Mouse (Mus musculus): ENCODE data around the gene Litaf.
A peak's percentile ranks its signal among the peaks of the same experiment; 100 is the strongest.
"Not testable (repeated sequence)": the region's sequence is repeated elsewhere in the genome, so short reads cannot be mapped to it uniquely, and the experiment has no call there.

Gene Litaf

GRCm38 (mm10) chr16:10993032-10993744 is 72.8 kb downstream of the Litaf start:
- ATAC-seq (ENCODE audit: insufficient number of reproducible peaks, low FRiP score, low TSS enrichment), result peak; percentile 62; the same call in 1 of the 2 replicates

- ATAC-seq (ENCODE audit: insufficient number of reproducible peaks, low FRiP score, low TSS enrichment), result 0 out of 2 replicates have a peak, but pooled peaks have one; percentile 31
Observed at GRCm38 (mm10) chr16:10992090-10993031, 73.6 kb downstream of the Litaf start.

GRCm38 (mm10) chr16:10991737-10992089 is 74.2 kb downstream of the Litaf start:
- 0 out of 2 replicates have a peak, but pooled peaks have one; percentile 5 for ATAC-seq (ENCODE audit: insufficient number of reproducible peaks, low FRiP score, low TSS enrichment)

- ATAC-seq (ENCODE audit: insufficient number of reproducible peaks, low FRiP score, low TSS enrichment), result no peak
Observed at GRCm38 (mm10) chr16:10990763-10991162, 75.2 kb downstream of the Litaf start.

- no peak for ATAC-seq (ENCODE audit: insufficient number of reproducible peaks, low FRiP score, low TSS enrichment)
Observed at GRCm38 (mm10) chr16:10989896-10990295, 76.1 kb downstream of the Litaf start.

GRCm38 (mm10) chr16:10989361-10989760 is 76.6 kb downstream of the Litaf start:
- no peak for ATAC-seq (ENCODE audit: insufficient number of reproducible peaks, low FRiP score, low TSS enrichment)

GRCm38 (mm10) chr16:10988261-10988660 is 77.7 kb downstream of the Litaf start:
- no peak for ATAC-seq (ENCODE audit: insufficient number of reproducible peaks, low FRiP score, low TSS enrichment)

- ATAC-seq (ENCODE audit: insufficient number of reproducible peaks, low FRiP score, low TSS enrichment), result no peak
Observed at GRCm38 (mm10) chr16:10984534-10984933, 81.4 kb downstream of the Litaf start.

GRCm38 (mm10) chr16:10981493-10982070 is 84.4 kb downstream of the Litaf start:
- no peak for ATAC-seq (ENCODE audit: insufficient number of reproducible peaks, low FRiP score, low TSS enrichment)

- ATAC-seq (ENCODE audit: insufficient number of reproducible peaks, low FRiP score, low TSS enrichment), result no peak
Observed at GRCm38 (mm10) chr16:10979064-10979803, 86.7 kb downstream of the Litaf start.

GRCm38 (mm10) chr16:10977877-10978276 is 88.1 kb downstream of the Litaf start:
- ATAC-seq (ENCODE audit: insufficient number of reproducible peaks, low FRiP score, low TSS enrichment), result no peak

- ATAC-seq (ENCODE audit: insufficient number of reproducible peaks, low FRiP score, low TSS enrichment), result no peak
Observed at GRCm38 (mm10) chr16:10976202-10976631, 89.7 kb downstream of the Litaf start.

GRCm38 (mm10) chr16:10974939-10975338 is 91.0 kb downstream of the Litaf start:
- 0 out of 2 replicates have a peak, but pooled peaks have one; percentile 58 for ATAC-seq (ENCODE audit: insufficient number of reproducible peaks, low FRiP score, low TSS enrichment)

GRCm38 (mm10) chr16:10974037-10974446 is 91.9 kb downstream of the Litaf start:
- no peak for ATAC-seq (ENCODE audit: insufficient number of reproducible peaks, low FRiP score, low TSS enrichment)

GRCm38 (mm10) chr16:10972259-10972658 is 93.7 kb downstream of the Litaf start:
- no peak for ATAC-seq (ENCODE audit: insufficient number of reproducible peaks, low FRiP score, low TSS enrichment)

GRCm38 (mm10) chr16:10969944-10970343 is 96.0 kb downstream of the Litaf start:
- not testable (repeated sequence) for ATAC-seq (ENCODE audit: insufficient number of reproducible peaks, low FRiP score, low TSS enrichment)

GRCm38 (mm10) chr16:10969342-10969741 is 96.6 kb downstream of the Litaf start:
- no peak for ATAC-seq (ENCODE audit: insufficient number of reproducible peaks, low FRiP score, low TSS enrichment)

GRCm38 (mm10) chr16:10968299-10968698 is 97.7 kb downstream of the Litaf start:
- ATAC-seq (ENCODE audit: insufficient number of reproducible peaks, low FRiP score, low TSS enrichment), result no peak

GRCm38 (mm10) chr16:10967756-10968155 is 98.2 kb downstream of the Litaf start:
- no peak for ATAC-seq (ENCODE audit: insufficient number of reproducible peaks, low FRiP score, low TSS enrichment)

GRCm38 (mm10) chr16:10967013-10967412 is 98.9 kb downstream of the Litaf start:
- ATAC-seq (ENCODE audit: insufficient number of reproducible peaks, low FRiP score, low TSS enrichment), result no peak

All from cerebellum, adult (tissue).